Mouse (Mus musculus) brain, embryonic 14.5 days (tissue): ENCODE results near the gene Kcnn4. TPM values are rescaled to one million over a fixed set of nuclear protein-coding genes. Genes with fewer than 3 reads are reported as not detected.
A peak's percentile ranks its signal among the peaks of the same experiment; 100 is the strongest.

Source experiments
- DNase-seq: peaks from one replicate; pipeline ENCODE4 v3.0.0-alpha.2; 2011; ENCODE audit warnings: low read depth
- CTCF ChIP-seq: fragments of 200-500 bp; IDR thresholded peaks from 2 replicates; pipeline ENCODE4 v1.5.1; 2012; ENCODE audit warnings: inconsistent platforms, mild to moderate bottlenecking, moderate library complexity, borderline replicate concordance; ENCODE audit not compliant: insufficient read depth, insufficient read length; ENCODE audit errors: extremely low read depth
- POLR2A ChIP-seq: fragments of 200-500 bp; IDR thresholded peaks from 2 replicates; pipeline ENCODE4 v1.6.1; 2012; ENCODE audit warnings: mild to moderate bottlenecking, inconsistent platforms, borderline replicate concordance; ENCODE audit not compliant: poor library complexity, insufficient read depth, insufficient read length, severe bottlenecking; ENCODE audit errors: extremely low read depth
- polyA plus RNA-seq: library from polyadenylated mRNA; depleted of rRNA; stranded (reverse); fragments of >200 nt; gene quantifications from 2 replicates; pipeline ENCODE4 v1.2.3, GENCODE M21; 2012; rRNA removed

Gene Kcnn4
- polyA plus RNA-seq, 1 experiment: 1.4 TPM

GRCm38 (mm10) chr7:24421648-24422047 is 51.6 kb downstream of the Kcnn4 start:
- no peak for DNase-seq
- TF ChIP-seq CTCF: no peak
- TF ChIP-seq POLR2A: no peak

- no peak for TF ChIP-seq CTCF
- no peak for TF ChIP-seq POLR2A
- peak; percentile 11 for DNase-seq
Observed at GRCm38 (mm10) chr7:24422251-24422650, 52.2 kb downstream of the Kcnn4 start.

GRCm38 (mm10) chr7:24423107-24423763 is 53.2 kb downstream of the Kcnn4 start:
- no peak for TF ChIP-seq POLR2A
- no peak for TF ChIP-seq CTCF
- DNase-seq: no peak

GRCm38 (mm10) chr7:24423956-24424732 is 54.1 kb downstream of the Kcnn4 start:
- TF ChIP-seq POLR2A (no peak), CTCF (no peak)
- peak; percentile 19 for DNase-seq

- TF ChIP-seq CTCF: no peak
- TF ChIP-seq POLR2A: no peak
- no peak for DNase-seq
Observed at GRCm38 (mm10) chr7:24425919-24426318, 55.9 kb downstream of the Kcnn4 start.

- no peak for DNase-seq
- no peak for TF ChIP-seq CTCF
- TF ChIP-seq POLR2A: no peak
Observed at GRCm38 (mm10) chr7:24427168-24427567, 57.1 kb downstream of the Kcnn4 start.

- DNase-seq: no peak
- no peak for TF ChIP-seq POLR2A
- TF ChIP-seq CTCF: no peak
Observed at GRCm38 (mm10) chr7:24428725-24429124, 58.7 kb downstream of the Kcnn4 start.

- TF ChIP-seq CTCF (no peak), POLR2A (no peak)
- DNase-seq: peak; percentile 86
Observed at GRCm38 (mm10) chr7:24429413-24430112, 59.5 kb downstream of the Kcnn4 start.

- TF ChIP-seq CTCF: no peak
- TF ChIP-seq POLR2A: no peak
- no peak for DNase-seq
Observed at GRCm38 (mm10) chr7:24430551-24431345, 60.7 kb downstream of the Kcnn4 start.

GRCm38 (mm10) chr7:24431713-24432112 is 61.6 kb downstream of the Kcnn4 start:
- DNase-seq: no peak
- TF ChIP-seq CTCF: no peak
- no peak for TF ChIP-seq POLR2A

GRCm38 (mm10) chr7:24435305-24435704 is 65.2 kb downstream of the Kcnn4 start:
- DNase-seq: no peak
- TF ChIP-seq POLR2A: no peak

Other genes starting within 250 kb of the Kcnn4 start
- 16.3 and 18.2 TPM in 2 replicates for gene Zfp235, start 236.1 kb upstream of the Kcnn4 start, polyA plus RNA-seq
- gene Zfp114, start 195.2 kb upstream of the Kcnn4 start, polyA plus RNA-seq: 2.1 and 2.5 TPM in 2 replicates
- gene Zfp111, start 158.8 kb upstream of the Kcnn4 start, polyA plus RNA-seq: 4.7 and 4.8 TPM in 2 replicates
- 3.3 and 3.5 TPM in 2 replicates for gene Zfp109, start 132.7 kb upstream of the Kcnn4 start, polyA plus RNA-seq
- gene Zfp108, start 115.5 kb upstream of the Kcnn4 start, polyA plus RNA-seq: 4.0 and 4.4 TPM in 2 replicates
- 6.9 and 7.4 TPM in 2 replicates for gene Zfp93, start 99.8 kb upstream of the Kcnn4 start, polyA plus RNA-seq
- 33.9 and 39.2 TPM in 2 replicates for gene Zfp61, start 69.0 kb upstream of the Kcnn4 start, polyA plus RNA-seq
- 19.3 and 26.9 TPM in 2 replicates for gene Zfp94, start 53.6 kb upstream of the Kcnn4 start, polyA plus RNA-seq
- 0.19 and 0.23 TPM in 2 replicates for gene Tescl, start 36.3 kb upstream of the Kcnn4 start, polyA plus RNA-seq
- 0.07 and 0.11 TPM in 2 replicates for gene Lypd5, start 21.1 kb upstream of the Kcnn4 start, polyA plus RNA-seq
- gene Smg9, start 29.4 kb downstream of the Kcnn4 start, polyA plus RNA-seq: 66.2 and 69.6 TPM in 2 replicates
- 0.05 TPM in 1 of 2 replicates, not detected in the other for gene Irgc1, start 82.0 kb downstream of the Kcnn4 start, polyA plus RNA-seq
- 1.4 and 2.1 TPM in 2 replicates for gene Plaur, start 92.2 kb downstream of the Kcnn4 start, polyA plus RNA-seq
- 178 and 268 TPM in 2 replicates for gene Cadm4, start 111.8 kb downstream of the Kcnn4 start, polyA plus RNA-seq
- gene Zfp428, start 136.7 kb downstream of the Kcnn4 start, polyA plus RNA-seq: 269 and 420 TPM in 2 replicates
- not detected in 2 replicates for gene AC161166.1, start 142.2 kb downstream of the Kcnn4 start, polyA plus RNA-seq
- gene Irgq, start 160.4 kb downstream of the Kcnn4 start, polyA plus RNA-seq: 55.4 and 66.4 TPM in 2 replicates
- gene Pinlyp, start 175.9 kb downstream of the Kcnn4 start, polyA plus RNA-seq: 0.21 and 0.34 TPM in 2 replicates
- 71.6 and 84.1 TPM in 2 replicates for gene Xrcc1, start 176.0 kb downstream of the Kcnn4 start, polyA plus RNA-seq
- gene Ethe1, start 217.3 kb downstream of the Kcnn4 start, polyA plus RNA-seq: 14.4 and 18.8 TPM in 2 replicates
- gene Zfp575, start 217.4 kb downstream of the Kcnn4 start, polyA plus RNA-seq: 4.8 and 9.6 TPM in 2 replicates
- gene Phldb3, start 240.5 kb downstream of the Kcnn4 start, polyA plus RNA-seq: 0.30 and 0.59 TPM in 2 replicates